Mouse (Mus musculus): Measurements from ENCODE around the gene Gm20388. TPM values are rescaled to one million over a fixed set of nuclear protein-coding genes. Genes with fewer than 3 reads are reported as not detected.

The Gm20388 gene
- polyA plus RNA-seq, 1 experiment = 0.36 TPM

DNA sequence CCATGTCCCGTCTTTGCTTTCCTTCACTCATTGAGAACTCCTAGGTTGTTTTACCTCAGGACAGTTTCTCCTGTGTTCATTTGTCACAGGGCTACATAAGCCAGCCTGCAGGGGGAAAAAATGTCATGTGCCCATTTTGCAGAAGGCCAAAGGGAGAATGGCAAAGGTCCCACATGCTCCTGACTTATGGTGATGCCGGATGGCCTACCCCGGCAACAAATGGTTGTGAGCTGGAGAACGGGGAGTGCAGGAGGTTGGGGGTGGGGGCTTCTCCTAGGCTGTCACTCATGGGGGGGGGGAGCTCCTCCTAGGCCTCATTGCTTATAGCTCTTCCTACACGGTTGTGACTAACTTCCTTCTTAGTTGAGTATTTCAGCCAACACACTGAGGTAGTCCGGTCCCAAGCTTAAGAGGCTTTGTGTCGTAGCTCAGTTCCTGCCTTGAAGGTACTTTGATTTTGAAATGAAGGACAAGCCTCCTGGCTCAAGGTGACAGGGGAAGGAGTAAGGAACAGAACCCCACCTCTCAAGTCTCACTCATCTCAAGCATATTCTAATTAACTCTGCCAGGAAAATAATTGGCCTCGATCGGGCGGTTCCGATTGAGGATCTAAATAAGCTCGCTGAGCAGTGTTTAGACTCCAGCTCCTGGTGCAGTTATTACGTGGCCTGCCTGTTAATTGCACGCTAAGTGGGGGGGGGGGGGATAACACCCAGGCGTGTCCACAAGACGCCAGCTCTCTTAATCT lies 4233.4 kb downstream of the Gm20388 start:
- no peaks in the 10 kb centered on the region for H3K27me3 ChIP-seq (ENCODE audit: control insufficient read depth)
- TF ChIP-seq GATA1 (IDR thresholded peaks at IDR 0.05; ENCODE audit: low read length) (no peak), TAL1 (IDR thresholded peaks at IDR 0.05; ENCODE audit: low read length) (no peak)
- H3K4me3 ChIP-seq (replicated peaks) = no peak overlapping the region
- H3K4me1 ChIP-seq (ENCODE audit: control insufficient read depth) = no peaks in the 10 kb centered on the region
- H3K36me3 ChIP-seq (ENCODE audit: control insufficient read depth) = no peaks in the 10 kb centered on the region
- no peaks in the 10 kb centered on the region for H3K9me3 ChIP-seq (ENCODE audit: control insufficient read depth, low read length)

DNA sequence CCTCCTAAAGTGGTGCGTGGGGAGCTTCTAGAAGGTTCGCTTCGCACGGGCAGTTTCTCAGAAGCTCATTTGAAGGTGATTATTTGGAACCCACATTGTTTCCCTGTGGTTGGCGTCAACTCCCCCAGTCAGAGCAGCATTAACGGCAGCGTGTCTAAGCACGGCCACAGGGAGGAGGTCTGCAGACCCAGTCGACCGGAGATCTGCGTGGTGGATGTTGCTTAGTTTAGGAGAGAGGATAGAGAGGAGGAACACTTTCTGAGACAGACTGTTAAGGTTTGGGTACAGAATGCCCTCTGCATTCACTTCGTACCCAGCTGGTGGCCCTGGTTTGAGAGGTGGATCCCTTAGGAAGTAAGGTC lies 4234.0 kb downstream of the Gm20388 start:
- TF ChIP-seq TAL1 (IDR thresholded peaks at IDR 0.05; ENCODE audit: low read length) (no peak), GATA1 (IDR thresholded peaks at IDR 0.05; ENCODE audit: low read length) (no peak)
- H3K9me3 ChIP-seq (ENCODE audit: control insufficient read depth, low read length) = no peaks in the 10 kb centered on the region
- H3K27me3 ChIP-seq (ENCODE audit: control insufficient read depth) = no peaks in the 10 kb centered on the region
- H3K4me3 ChIP-seq (replicated peaks) = no peak overlapping the region
- H3K4me1 ChIP-seq (ENCODE audit: control insufficient read depth) = no peaks in the 10 kb centered on the region
- H3K36me3 ChIP-seq (ENCODE audit: control insufficient read depth) = no peaks in the 10 kb centered on the region

DNA sequence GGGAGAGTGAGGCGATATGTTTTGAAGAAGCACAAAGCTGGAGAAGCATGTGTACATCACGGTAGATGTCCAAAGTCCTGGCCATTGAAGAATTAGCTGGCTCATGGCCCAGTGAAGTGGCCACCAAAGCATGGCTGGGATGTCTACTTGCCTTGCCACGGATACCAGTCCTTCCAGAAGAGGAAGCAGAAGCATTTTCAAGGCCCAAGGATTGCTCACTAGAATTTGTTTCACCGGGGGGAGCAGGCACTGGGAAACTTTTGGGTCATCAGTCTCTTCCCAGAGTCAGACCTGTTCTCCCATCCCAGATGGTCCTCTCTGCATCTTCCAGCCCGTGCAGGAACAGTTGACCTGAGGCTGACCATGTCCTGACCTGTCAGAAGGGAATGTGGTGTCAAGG lies 4235.6 kb downstream of the Gm20388 start:
- TF ChIP-seq TAL1 (IDR thresholded peaks at IDR 0.05; ENCODE audit: low read length) = no peak
- TF ChIP-seq GATA1 (IDR thresholded peaks at IDR 0.05; ENCODE audit: low read length) = no peak
- H3K36me3 ChIP-seq (ENCODE audit: control insufficient read depth) = no peaks in the 10 kb centered on the region
- no peaks in the 10 kb centered on the region for H3K9me3 ChIP-seq (ENCODE audit: control insufficient read depth, low read length)
- no peaks in the 10 kb centered on the region for H3K27me3 ChIP-seq (ENCODE audit: control insufficient read depth)
- no peaks in the 10 kb centered on the region for H3K4me1 ChIP-seq (ENCODE audit: control insufficient read depth)
- no peak overlapping the region for H3K4me3 ChIP-seq (replicated peaks)

DNA sequence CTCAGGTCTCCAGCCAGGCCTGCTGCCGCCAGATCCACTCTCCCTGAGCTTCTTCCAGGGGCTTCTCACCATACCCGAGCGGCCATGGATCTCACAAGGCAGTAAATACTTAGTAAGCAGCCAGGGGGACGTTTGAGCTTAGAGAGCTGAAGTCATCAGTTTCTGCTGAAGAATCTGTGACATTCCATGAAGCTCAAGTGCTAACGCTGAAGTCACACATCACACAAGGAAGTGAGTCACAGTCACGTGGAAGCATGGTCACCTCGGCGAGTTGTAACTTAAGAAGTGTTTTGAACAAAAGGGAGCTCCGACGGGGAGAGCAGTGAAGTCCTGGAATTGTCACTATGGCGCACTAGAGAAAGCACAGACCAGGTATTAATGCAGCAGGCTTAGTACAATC lies 4239.4 kb downstream of the Gm20388 start:
- Histone ChIP-seq H3K4me3 (replicated peaks) (no peak overlapping the region), H3K9me3 (ENCODE audit: control insufficient read depth, low read length) (no peaks in the 10 kb centered on the region; the same call in 1 of the 2 replicates), H3K4me1 (ENCODE audit: control insufficient read depth) (no peaks in the 10 kb centered on the region), H3K36me3 (ENCODE audit: control insufficient read depth) (no peaks in the 10 kb centered on the region), H3K27me3 (ENCODE audit: control insufficient read depth) (no peaks in the 10 kb centered on the region)
- TF ChIP-seq TAL1 (IDR thresholded peaks at IDR 0.05; ENCODE audit: low read length) (no peak), GATA1 (IDR thresholded peaks at IDR 0.05; ENCODE audit: low read length) (no peak)

- Histone ChIP-seq H3K4me3 (replicated peaks) (no peak overlapping the region), H3K27me3 (ENCODE audit: control insufficient read depth) (no peaks in the 10 kb centered on the region), H3K36me3 (ENCODE audit: control insufficient read depth) (no peaks in the 10 kb centered on the region), H3K4me1 (ENCODE audit: control insufficient read depth) (no peaks in the 10 kb centered on the region), H3K9me3 (ENCODE audit: control insufficient read depth, low read length) (no peaks in the 10 kb centered on the region; the same call in 1 of the 2 replicates)
- TF ChIP-seq GATA1 (IDR thresholded peaks at IDR 0.05; ENCODE audit: low read length) (no peak), TAL1 (IDR thresholded peaks at IDR 0.05; ENCODE audit: low read length) (no peak)
These were observed 4239.9 kb downstream of the Gm20388 start for GRCm38 (mm10) chr8:124150536-124150935.

DNA sequence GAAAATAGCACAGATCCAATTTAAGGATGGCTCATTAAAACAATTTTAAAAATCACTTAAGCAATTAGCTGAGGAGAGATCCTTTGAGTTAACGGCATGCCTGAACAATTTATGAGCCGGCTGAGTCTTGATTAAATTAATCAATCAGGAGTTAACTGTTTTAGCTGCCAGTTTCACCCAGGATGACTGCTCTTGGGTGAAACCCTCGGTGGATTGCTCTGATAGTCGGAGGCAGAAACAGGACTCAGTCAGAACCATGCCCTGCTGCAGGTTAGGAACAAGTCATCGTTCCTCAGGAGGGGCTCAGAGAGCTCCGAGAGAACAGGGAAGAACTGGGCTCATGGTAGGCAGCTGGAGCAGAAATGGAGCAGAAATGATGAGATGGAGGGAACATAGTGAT lies 4241.2 kb downstream of the Gm20388 start:
- Histone ChIP-seq H3K4me3 (replicated peaks) (no peak overlapping the region), H3K9me3 (ENCODE audit: control insufficient read depth, low read length) (no peaks in the 10 kb centered on the region; the same call in 1 of the 2 replicates), H3K27me3 (ENCODE audit: control insufficient read depth) (no peaks in the 10 kb centered on the region), H3K4me1 (ENCODE audit: control insufficient read depth) (no peaks in the 10 kb centered on the region), H3K36me3 (ENCODE audit: control insufficient read depth) (no peaks in the 10 kb centered on the region)
- TF ChIP-seq TAL1 (IDR thresholded peaks at IDR 0.05; ENCODE audit: low read length) = no peak
- TF ChIP-seq GATA1 (IDR thresholded peaks at IDR 0.05; ENCODE audit: low read length) = no peak

- H3K4me3 ChIP-seq (replicated peaks) = no peak overlapping the region
- TF ChIP-seq GATA1 (IDR thresholded peaks at IDR 0.05; ENCODE audit: low read length) (no peak), TAL1 (IDR thresholded peaks at IDR 0.05; ENCODE audit: low read length) (no peak)
- no peaks in the 10 kb centered on the region for H3K27me3 ChIP-seq (ENCODE audit: control insufficient read depth)
- no peaks in the 10 kb centered on the region; the same call in 1 of the 2 replicates for H3K9me3 ChIP-seq (ENCODE audit: control insufficient read depth, low read length)
- no peaks in the 10 kb centered on the region for H3K4me1 ChIP-seq (ENCODE audit: control insufficient read depth)
- no peaks in the 10 kb centered on the region for H3K36me3 ChIP-seq (ENCODE audit: control insufficient read depth)
These were observed 4242.1 kb downstream of the Gm20388 start for GRCm38 (mm10) chr8:124152771-124153170.

- H3K27me3 ChIP-seq (ENCODE audit: control insufficient read depth) = no peaks in the 10 kb centered on the region
- TF ChIP-seq TAL1 (IDR thresholded peaks at IDR 0.05; ENCODE audit: low read length) (no peak), GATA1 (IDR thresholded peaks at IDR 0.05; ENCODE audit: low read length) (no peak)
- H3K9me3 ChIP-seq (ENCODE audit: control insufficient read depth, low read length) = no peaks in the 10 kb centered on the region; the same call in 1 of the 2 replicates
- H3K4me3 ChIP-seq (replicated peaks) = no peak overlapping the region
- H3K36me3 ChIP-seq (ENCODE audit: control insufficient read depth) = no peaks in the 10 kb centered on the region
- H3K4me1 ChIP-seq (ENCODE audit: control insufficient read depth) = no peaks in the 10 kb centered on the region
These were observed 4245.7 kb downstream of the Gm20388 start for GRCm38 (mm10) chr8:124156324-124156723.

GRCm38 (mm10) chr8:124161683-124162082 lies 4251.0 kb downstream of the Gm20388 start:
- TF ChIP-seq GATA1 (IDR thresholded peaks at IDR 0.05; ENCODE audit: low read length) (no peak), TAL1 (IDR thresholded peaks at IDR 0.05; ENCODE audit: low read length) (no peak)
- no peak overlapping the region for H3K4me3 ChIP-seq (replicated peaks)

More at GRCm38 (mm10) chr8:124161683-124162082, 4251.0 kb downstream of the Gm20388 start:
- Histone ChIP-seq H3K9me3 (ENCODE audit: control insufficient read depth, low read length) (no peaks in the 10 kb centered on the region), H3K4me1 (ENCODE audit: control insufficient read depth) (no peaks in the 10 kb centered on the region), H3K36me3 (ENCODE audit: control insufficient read depth) (no peaks in the 10 kb centered on the region), H3K27me3 (ENCODE audit: control insufficient read depth) (no peaks in the 10 kb centered on the region)

Data from erythroblast, embryonic 14.5 days (primary cell).